16 mouse cellular contexts compared by ENCODE assay signal in the genomic region with DNA sequence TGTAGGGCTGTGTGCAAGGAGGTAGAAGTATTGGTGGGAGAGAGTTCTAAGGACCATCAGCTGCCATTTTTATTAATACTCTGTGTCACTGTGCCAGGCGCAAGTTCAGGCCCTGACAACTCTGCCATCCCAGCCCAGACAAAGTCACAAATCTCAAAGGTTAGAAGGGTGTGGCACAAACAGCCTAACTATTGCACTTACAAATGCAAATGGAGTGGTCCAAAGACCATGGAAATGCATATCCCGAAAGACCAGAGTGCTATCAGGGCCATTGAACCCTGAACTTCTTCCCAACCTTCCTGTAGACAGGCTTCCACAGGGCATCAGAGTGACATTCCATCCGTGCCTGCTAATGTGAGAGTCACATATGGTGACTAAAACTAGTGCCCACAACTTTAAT.
"Had no signal": no experiment of that assay in that cellular context is flagged by ENCODE, and none has a peak within 500 bp of the region (broad histone marks: within the 10 kb centered on the region; RNA-seq: fewer than 3 reads in every experiment).

No protein-coding gene starts in this region.

- H3K27ac ChIP-seq: liver, embryonic 14.5 days; midbrain, embryonic 13.5 days; midbrain, embryonic 15.5 days; neural tube, embryonic 12.5 days; stomach, embryonic 15.5 days had no signal

- H3K9me3 ChIP-seq: midbrain, embryonic 13.5 days; midbrain, embryonic 15.5 days; neural tube, embryonic 12.5 days; stomach, embryonic 15.5 days had no signal

- H3K4me3 ChIP-seq: megakaryocyte, embryonic 14.5 days; midbrain, embryonic 13.5 days; midbrain, embryonic 15.5 days; neural tube, embryonic 12.5 days; stomach, embryonic 15.5 days had no signal

- H3K36me3 ChIP-seq: midbrain, embryonic 13.5 days; midbrain, embryonic 15.5 days; neural tube, embryonic 12.5 days; stomach, embryonic 15.5 days had no signal

- H3K9ac ChIP-seq: liver, embryonic 14.5 days; lung, embryonic 14.5 days; midbrain, embryonic 13.5 days; midbrain, embryonic 15.5 days; neural tube, embryonic 12.5 days; stomach, embryonic 15.5 days had no signal

- H3K4me2 ChIP-seq: lung, embryonic 14.5 days; midbrain, embryonic 11.5 days; midbrain, embryonic 13.5 days; midbrain, embryonic 15.5 days; neural tube, embryonic 12.5 days; stomach, embryonic 15.5 days had no signal

- DNase-seq: lung, adult 18-20 months; lung, embryonic 14.5 days; lung, postnatal 10 days; lung, postnatal 4 days; right cerebral cortex, postnatal 14 days; spleen, adult 18-20 months; thymus, adult 18-20 months; thymus, postnatal 14 days; thymus, postnatal 36 days had no signal

- H3K4me1 ChIP-seq: midbrain, embryonic 15.5 days; stomach, embryonic 15.5 days had no signal

- ATAC-seq: midbrain, embryonic 13.5 days; midbrain, embryonic 15.5 days had no signal

- H3K27me3 ChIP-seq: midbrain, embryonic 13.5 days; midbrain, embryonic 15.5 days; neural tube, embryonic 12.5 days; stomach, embryonic 15.5 days had no signal
